Mouse (Mus musculus): ENCODE measurements around the gene Notch1. TPM values are rescaled to one million over a fixed set of nuclear protein-coding genes. Genes with fewer than 3 reads are reported as not detected.

The Notch1 gene
- polyA plus RNA-seq, 1 experiment, result 16.3 TPM

DNA sequence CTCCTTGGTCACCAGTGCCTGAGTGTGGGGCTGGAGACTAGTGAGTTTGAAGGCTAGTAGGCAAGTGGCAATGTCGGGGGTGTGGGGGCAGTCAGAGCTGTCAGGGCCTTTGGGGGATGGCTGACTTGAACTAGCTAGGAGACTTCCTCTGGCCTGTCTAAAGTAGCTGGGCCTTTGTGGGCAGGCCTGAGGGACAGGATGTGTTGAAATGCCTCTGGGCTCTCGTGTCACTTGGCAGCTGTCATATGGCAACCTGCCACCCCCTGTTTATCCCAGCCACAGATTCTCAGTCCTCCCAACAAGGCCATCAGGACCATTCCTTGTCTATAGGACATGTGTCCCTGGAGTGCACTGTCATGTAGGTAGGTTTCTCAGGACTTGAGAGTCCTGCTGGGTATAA, 18.2 kb upstream of the Notch1 start:
- H3K4me2 ChIP-seq (ENCODE audit: low read depth), result peak overlapping the region; percentile 37
- H3K27me3 ChIP-seq (ENCODE audit: control insufficient read depth, insufficient read depth, insufficient read length), result no peaks in the 10 kb centered on the region
- no peak overlapping the region for H3ac ChIP-seq (ENCODE audit: control insufficient read depth, insufficient read length)
- TF ChIP-seq POLR2AphosphoS2 (IDR thresholded peaks at IDR 0.05; ENCODE audit: insufficient read length, low read depth), result no peak
- peak; percentile 53 for TF ChIP-seq TCF12 (IDR thresholded peaks at IDR 0.05; ENCODE audit: insufficient read depth, poor library complexity, severe bottlenecking)
- peak in 2 of 3 experiments; percentile 72 to 92 for TF ChIP-seq MYOD1 (IDR thresholded peaks at IDR 0.05; ENCODE audit: control insufficient read depth in 1 of 3, insufficient read length in 2 of 3, low read depth in 2 of 3)
- TF ChIP-seq SRF (IDR thresholded peaks at IDR 0.05; ENCODE audit: control insufficient read depth, insufficient read length, low read depth), result no peak
- peak; percentile 56 for TF ChIP-seq TCF3 (IDR thresholded peaks at IDR 0.05; ENCODE audit: insufficient read length, low read depth)
- TF ChIP-seq CEBPB (IDR thresholded peaks at IDR 0.05; ENCODE audit: insufficient read depth, poor library complexity, severe bottlenecking), result peak; percentile 69
- TF ChIP-seq REST (IDR thresholded peaks at IDR 0.05; ENCODE audit: insufficient read depth, insufficient read length), result no peak
- no peak for TF ChIP-seq USF1 (IDR thresholded peaks at IDR 0.05; ENCODE audit: low read depth)
- TF ChIP-seq MYOG (IDR thresholded peaks at IDR 0.05; ENCODE audit: control insufficient read depth in 1 of 3, insufficient read depth in 1 of 3, insufficient read length in 2 of 3, low read depth in 2 of 3), result peak; percentile 47 to 95 (median 81)
- no peak overlapping the region for H3K4me3 ChIP-seq
- H3K79me2 ChIP-seq (ENCODE audit: control insufficient read depth, insufficient read depth), result no peaks in the 10 kb centered on the region
- no peaks in the 10 kb centered on the region for H3K36me3 ChIP-seq (ENCODE audit: control insufficient read depth, insufficient read depth)

DNA sequence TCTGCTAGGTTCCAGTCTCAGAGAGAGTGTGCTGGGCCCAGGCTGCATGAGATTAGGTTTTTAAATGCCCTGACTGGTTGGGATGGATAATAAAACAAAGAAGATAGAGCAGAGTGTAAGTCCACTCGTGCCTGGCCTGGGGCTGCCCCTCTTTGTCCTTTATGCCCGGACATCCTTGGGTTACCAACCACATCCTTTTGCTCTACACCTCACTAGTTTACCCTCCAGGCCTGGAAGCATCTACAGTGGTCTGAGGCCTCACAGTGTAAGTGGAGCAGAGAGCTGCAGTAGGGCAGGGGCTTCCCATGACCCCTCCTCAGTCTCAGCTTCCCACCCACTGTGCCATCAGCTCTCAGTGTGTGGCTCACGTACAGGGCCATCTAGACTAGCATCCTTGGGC, 17.7 kb upstream of the Notch1 start:
- peak overlapping the region; percentile 37 for H3K4me2 ChIP-seq (ENCODE audit: low read depth)
- H3K79me2 ChIP-seq (ENCODE audit: control insufficient read depth, insufficient read depth), result no peaks in the 10 kb centered on the region
- no peaks in the 10 kb centered on the region for H3K36me3 ChIP-seq (ENCODE audit: control insufficient read depth, insufficient read depth)
- no peaks in the 10 kb centered on the region for H3K27me3 ChIP-seq (ENCODE audit: control insufficient read depth, insufficient read depth, insufficient read length)
- no peak overlapping the region for H3K4me3 ChIP-seq
- H3ac ChIP-seq (ENCODE audit: control insufficient read depth, insufficient read length), result no peak overlapping the region
- no peak for TF ChIP-seq MYOD1 (IDR thresholded peaks at IDR 0.05; ENCODE audit: control insufficient read depth in 1 of 3, insufficient read length in 2 of 3, low read depth in 2 of 3)
- no peak for TF ChIP-seq MYOG (IDR thresholded peaks at IDR 0.05; ENCODE audit: control insufficient read depth in 1 of 3, insufficient read depth in 1 of 3, insufficient read length in 2 of 3, low read depth in 2 of 3)
- no peak for TF ChIP-seq REST (IDR thresholded peaks at IDR 0.05; ENCODE audit: insufficient read depth, insufficient read length)
- TF ChIP-seq E2F4 (IDR thresholded peaks at IDR 0.05; ENCODE audit: insufficient read depth), result no peak
- no peak for TF ChIP-seq POLR2A (IDR thresholded peaks at IDR 0.05; ENCODE audit: insufficient read length, low read depth)

GRCm38 (mm10) chr2:26533249-26533648, 16.8 kb upstream of the Notch1 start:
- Histone ChIP-seq H3K4me2 (ENCODE audit: low read depth) (peak overlapping the region; percentile 15), H3ac (ENCODE audit: control insufficient read depth, insufficient read length) (no peak overlapping the region), H3K79me2 (ENCODE audit: control insufficient read depth, insufficient read depth) (no peaks in the 10 kb centered on the region), H3K4me3 (no peak overlapping the region), H3K27me3 (ENCODE audit: control insufficient read depth, insufficient read depth, insufficient read length) (no peaks in the 10 kb centered on the region), H3K36me3 (ENCODE audit: control insufficient read depth, insufficient read depth) (no peaks in the 10 kb centered on the region)
- TF ChIP-seq MYOG (IDR thresholded peaks at IDR 0.05; ENCODE audit: control insufficient read depth in 1 of 3, insufficient read depth in 1 of 3, insufficient read length in 2 of 3, low read depth in 2 of 3) (peak in 1 of 3 experiments; percentile 36), POLR2A (IDR thresholded peaks at IDR 0.05; ENCODE audit: insufficient read length, low read depth) (no peak), MYOD1 (IDR thresholded peaks at IDR 0.05; ENCODE audit: control insufficient read depth in 1 of 3, insufficient read length in 2 of 3, low read depth in 2 of 3) (peak in 1 of 3 experiments; percentile 61)

- TF ChIP-seq MYOG (IDR thresholded peaks at IDR 0.05; ENCODE audit: control insufficient read depth in 1 of 3, insufficient read depth in 1 of 3, insufficient read length in 2 of 3, low read depth in 2 of 3) (peak; percentile 12 to 86 (median 85)), E2F4 (IDR thresholded peaks at IDR 0.05; ENCODE audit: insufficient read depth) (no peak), TCF12 (IDR thresholded peaks at IDR 0.05; ENCODE audit: insufficient read depth, poor library complexity, severe bottlenecking) (peak; percentile 87), TCF3 (IDR thresholded peaks at IDR 0.05; ENCODE audit: insufficient read length, low read depth) (peak; percentile 55), MAX (IDR thresholded peaks at IDR 0.05; ENCODE audit: low read depth) (peak; percentile 48), MYOD1 (IDR thresholded peaks at IDR 0.05; ENCODE audit: control insufficient read depth in 1 of 3, insufficient read length in 2 of 3, low read depth in 2 of 3) (peak; percentile 63 to 87 (median 86)), REST (IDR thresholded peaks at IDR 0.05; ENCODE audit: insufficient read depth, insufficient read length) (no peak)
- Histone ChIP-seq H3K4me3 (no peak overlapping the region), H3K4me2 (ENCODE audit: low read depth) (peak overlapping the region; percentile 39), H3K36me3 (ENCODE audit: control insufficient read depth, insufficient read depth) (no peaks in the 10 kb centered on the region), H3ac (ENCODE audit: control insufficient read depth, insufficient read length) (no peak overlapping the region), H3K27me3 (ENCODE audit: control insufficient read depth, insufficient read depth, insufficient read length) (no peaks in the 10 kb centered on the region), H3K79me2 (ENCODE audit: control insufficient read depth, insufficient read depth) (no peaks in the 10 kb centered on the region)
Measured at GRCm38 (mm10) chr2:26531829-26532228, 15.4 kb upstream of the Notch1 start.

DNA sequence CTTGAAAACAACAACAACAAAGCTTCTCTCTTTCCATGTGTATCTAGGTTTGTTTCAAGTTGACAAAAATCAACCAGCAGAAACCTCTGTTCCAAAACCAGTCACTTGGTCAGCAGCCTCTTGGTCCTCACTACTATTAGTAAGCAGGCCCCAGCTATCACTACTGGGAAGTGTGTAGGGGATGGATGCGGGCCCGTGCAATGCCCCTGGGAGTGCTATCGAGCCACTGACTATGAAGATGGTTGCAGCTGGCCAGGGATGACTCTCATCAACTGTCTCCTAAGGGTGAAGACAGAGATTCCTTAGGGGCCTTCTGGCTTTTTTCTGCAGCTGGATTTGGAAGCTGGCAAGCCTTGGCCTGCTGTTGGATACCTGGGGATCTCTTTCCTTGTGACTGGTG, 13.4 kb upstream of the Notch1 start:
- Histone ChIP-seq H3K4me3 (no peak overlapping the region), H3K79me2 (ENCODE audit: control insufficient read depth, insufficient read depth) (no peaks in the 10 kb centered on the region), H3K36me3 (ENCODE audit: control insufficient read depth, insufficient read depth) (no peaks in the 10 kb centered on the region), H3ac (ENCODE audit: control insufficient read depth, insufficient read length) (no peak overlapping the region), H3K4me2 (ENCODE audit: low read depth) (no peak overlapping the region), H3K27me3 (ENCODE audit: control insufficient read depth, insufficient read depth, insufficient read length) (no peaks in the 10 kb centered on the region)
- no peak for TF ChIP-seq POLR2A (IDR thresholded peaks at IDR 0.05; ENCODE audit: insufficient read length, low read depth)
- TF ChIP-seq MAX (IDR thresholded peaks at IDR 0.05; ENCODE audit: low read depth), result no peak
- TF ChIP-seq MYOD1 (IDR thresholded peaks at IDR 0.05; ENCODE audit: control insufficient read depth in 1 of 3, insufficient read length in 2 of 3, low read depth in 2 of 3), result no peak
- no peak for TF ChIP-seq E2F4 (IDR thresholded peaks at IDR 0.05; ENCODE audit: insufficient read depth)
- no peak for TF ChIP-seq REST (IDR thresholded peaks at IDR 0.05; ENCODE audit: insufficient read depth, insufficient read length)
- TF ChIP-seq TCF12 (IDR thresholded peaks at IDR 0.05; ENCODE audit: insufficient read depth, poor library complexity, severe bottlenecking), result no peak
- TF ChIP-seq USF1 (IDR thresholded peaks at IDR 0.05; ENCODE audit: low read depth), result no peak
- TF ChIP-seq CEBPB (IDR thresholded peaks at IDR 0.05; ENCODE audit: insufficient read depth, poor library complexity, severe bottlenecking), result no peak
- no peak for TF ChIP-seq POLR2AphosphoS2 (IDR thresholded peaks at IDR 0.05; ENCODE audit: insufficient read length, low read depth)
- TF ChIP-seq MYOG (IDR thresholded peaks at IDR 0.05; ENCODE audit: control insufficient read depth in 1 of 3, insufficient read depth in 1 of 3, insufficient read length in 2 of 3, low read depth in 2 of 3), result no peak
- no peak for TF ChIP-seq TCF3 (IDR thresholded peaks at IDR 0.05; ENCODE audit: insufficient read length, low read depth)
- no peak for TF ChIP-seq SRF (IDR thresholded peaks at IDR 0.05; ENCODE audit: control insufficient read depth, insufficient read length, low read depth)
